Mouse (Mus musculus) c-Kit-positive CD71-negative TER-119-negative erythroid progenitor cells, embryonic 14.5 days (primary cell): ENCODE measurements around the gene 4930451I11Rik.

ENCODE experiments used
- DNase-seq: peaks from one replicate; pipeline ENCODE4 v3.0.0-alpha.2; 2013; ENCODE audit warnings: low read depth

4930451I11Rik gene

GRCm38 (mm10) chr7:126833294-126833693, 1.9 kb upstream of the 4930451I11Rik start:
- no peak for DNase-seq

GRCm38 (mm10) chr7:126832036-126832598, 678 bp upstream of the 4930451I11Rik start:
- peak; percentile 70 for DNase-seq

- DNase-seq = no peak
Measured at GRCm38 (mm10) chr7:126825952-126826351, 5.5 kb downstream of the 4930451I11Rik start.

- DNase-seq = no peak
Measured at GRCm38 (mm10) chr7:126825403-126825802, 6.0 kb downstream of the 4930451I11Rik start.

- DNase-seq = no peak
Measured at GRCm38 (mm10) chr7:126823940-126824339, 7.5 kb downstream of the 4930451I11Rik start.

GRCm38 (mm10) chr7:126823202-126823711, 8.2 kb downstream of the 4930451I11Rik start:
- no peak for DNase-seq

GRCm38 (mm10) chr7:126822741-126823140, 8.7 kb downstream of the 4930451I11Rik start:
- no peak for DNase-seq

GRCm38 (mm10) chr7:126821835-126822511, 9.5 kb downstream of the 4930451I11Rik start:
- DNase-seq = peak; percentile 86

- no peak for DNase-seq
Measured at GRCm38 (mm10) chr7:126818818-126819217, 12.6 kb downstream of the 4930451I11Rik start.

GRCm38 (mm10) chr7:126817595-126817994, 13.8 kb downstream of the 4930451I11Rik start:
- DNase-seq = no peak

- no peak for DNase-seq
Measured at GRCm38 (mm10) chr7:126816494-126816893, 14.9 kb downstream of the 4930451I11Rik start.

- DNase-seq = no peak
Measured at GRCm38 (mm10) chr7:126815726-126816222, 15.7 kb downstream of the 4930451I11Rik start.

- DNase-seq = no peak
Measured at GRCm38 (mm10) chr7:126809723-126810369, 21.6 kb downstream of the 4930451I11Rik start.

GRCm38 (mm10) chr7:126808703-126809455, 22.6 kb downstream of the 4930451I11Rik start:
- no peak for DNase-seq

GRCm38 (mm10) chr7:126807405-126807804, 24.0 kb downstream of the 4930451I11Rik start:
- no peak for DNase-seq

GRCm38 (mm10) chr7:126806956-126807355, 24.5 kb downstream of the 4930451I11Rik start:
- DNase-seq = no peak

- no peak for DNase-seq
Measured at GRCm38 (mm10) chr7:126803751-126804150, 27.7 kb downstream of the 4930451I11Rik start.

GRCm38 (mm10) chr7:126803181-126803580, 28.3 kb downstream of the 4930451I11Rik start:
- no peak for DNase-seq

- DNase-seq = no peak
Measured at GRCm38 (mm10) chr7:126802134-126802889, 29.1 kb downstream of the 4930451I11Rik start.

- no peak for DNase-seq
Measured at GRCm38 (mm10) chr7:126801057-126801422, 30.4 kb downstream of the 4930451I11Rik start.
